In genomic region chr11:96605516-96605915, GRCm38 (mm10) we compare ENCODE assay signal across 29 mouse cellular contexts.
"Had no signal": no experiment of that assay in that cellular context is flagged by ENCODE, and none has a peak within 500 bp of the region (broad histone marks: within the 10 kb centered on the region; RNA-seq: fewer than 3 reads in every experiment).

No protein-coding gene starts in this region.

- DNase-seq: heart, postnatal 10 days; heart, postnatal 14 days; kidney, adult 11 months; kidney, adult 18-20 months; kidney, adult 2 months; kidney, adult 8-10 months; kidney, adult 9 months; kidney, postnatal 14 days; kidney, postnatal 25 days; kidney, postnatal 36 days; kidney, postnatal 4 days; layer of hippocampus, adult 9-11 months; layer of hippocampus, postnatal 36 days had no signal

- H3K4me2 ChIP-seq: heart, embryonic 11.5 days; heart, embryonic 12.5 days; heart, embryonic 15.5 days; hindbrain, embryonic 12.5 days; hindbrain, embryonic 13.5 days; hindbrain, embryonic 14.5 days; hindbrain, embryonic 15.5 days; kidney, embryonic 15.5 days had no signal

- H3K27me3 ChIP-seq: hindbrain, embryonic 12.5 days; hindbrain, embryonic 13.5 days; hindbrain, embryonic 15.5 days had no signal

- H3K4me1 ChIP-seq: hindbrain, embryonic 12.5 days; hindbrain, embryonic 15.5 days had no signal

- H3K9ac ChIP-seq: heart, embryonic 12.5 days; heart, embryonic 15.5 days; hindbrain, embryonic 12.5 days; hindbrain, embryonic 13.5 days; hindbrain, embryonic 14.5 days; hindbrain, embryonic 15.5 days; kidney, embryonic 15.5 days had no signal

- ATAC-seq: hindbrain, embryonic 16.5 days; hindbrain, postnatal 0 days; inflammation-experienced regulatory T-cells, adult 6 months; intestine, embryonic 16.5 days; intestine, postnatal 0 days had no signal

- H3K27ac ChIP-seq: hindbrain, embryonic 10.5 days; hindbrain, embryonic 12.5 days; hindbrain, embryonic 13.5 days; hindbrain, embryonic 14.5 days; hindbrain, embryonic 15.5 days; hindbrain, postnatal 0 days; layer of hippocampus, adult 2 months; left cerebral cortex, adult 2 months had no signal

- H3K36me3 ChIP-seq: heart, embryonic 12.5 days; heart, embryonic 15.5 days; hindbrain, embryonic 10.5 days; hindbrain, embryonic 12.5 days; hindbrain, embryonic 13.5 days; hindbrain, embryonic 15.5 days; kidney, embryonic 15.5 days had no signal

- H3K9me3 ChIP-seq: heart, embryonic 15.5 days; hindbrain, embryonic 10.5 days; hindbrain, embryonic 12.5 days; hindbrain, embryonic 13.5 days; hindbrain, embryonic 15.5 days; kidney, embryonic 15.5 days had no signal

- H3K4me3 ChIP-seq: heart, embryonic 12.5 days; heart, embryonic 15.5 days; hindbrain, embryonic 10.5 days; hindbrain, embryonic 12.5 days; hindbrain, embryonic 13.5 days; hindbrain, embryonic 15.5 days; kidney, embryonic 15.5 days; layer of hippocampus, adult 2 months; left cerebral cortex, adult 2 months had no signal
